Mouse (Mus musculus) limb, embryonic 10.5 days (tissue): ENCODE results near the gene Casq2. TPM values are rescaled to one million over a fixed set of nuclear protein-coding genes. Genes with fewer than 3 reads are reported as not detected.

Experiments used
- DNase-seq: peaks from one replicate; pipeline ENCODE4 v3.0.0-alpha.2; 2017; ENCODE audit warnings: low spot score
- H3K27ac ChIP-seq: fragments of 300-500 bp; sonication (generic); 2 replicates; pipeline ENCODE4 v1.5.1; 2016; ENCODE audit warnings: mild to moderate bottlenecking
- H3K27me3 ChIP-seq: fragments of 300-500 bp; sonication (generic); 2 replicates; pipeline ENCODE4 v1.6.1; 2016; ENCODE audit warnings: low read depth, mild to moderate bottlenecking; ENCODE audit not compliant: poor library complexity, severe bottlenecking
- H3K36me3 ChIP-seq: fragments of 300-500 bp; sonication (generic); 2 replicates; pipeline ENCODE4 v1.6.1; 2016; ENCODE audit warnings: mild to moderate bottlenecking, moderate library complexity
- H3K4me1 ChIP-seq: fragments of 300-500 bp; sonication (generic); 2 replicates; pipeline ENCODE4 v1.6.1; 2016
- H3K4me3 ChIP-seq: fragments of 300-500 bp; sonication (generic); 2 replicates; pipeline ENCODE4 v1.5.1; 2016; ENCODE audit warnings: mild to moderate bottlenecking, moderate library complexity
- H3K9me3 ChIP-seq: fragments of 300-500 bp; sonication (generic); replicated peaks from 2 replicates; pipeline ENCODE4 v1.6.1; 2016; ENCODE audit warnings: mild to moderate bottlenecking
- WGBS: fragments of 180-500 bp; shearing (Covaris S2); methylation state at CpG from one replicate; pipeline ENCODE4 v1.1.7; 2016; 5-methylcytosine and 5-hydroxymethylcytosine counted together
- polyA plus RNA-seq: library from polyadenylated mRNA; unstranded; fragments of >200 nt; fragmentation: Nextera tagmentation; extraction: Ambion mirVana; gene quantifications from 2 replicates; pipeline ENCODE4 v1.2.1, GENCODE M21; 2016

Casq2 gene
- polyA plus RNA-seq, 1 experiment from 2014 or later, result 0.28 TPM

GRCm38 (mm10) chr3:102085719-102086118, 496 bp upstream of the Casq2 start:
- WGBS, result 42% methylated on average over 12 of the region's 12 CpGs
- Histone ChIP-seq H3K36me3 (no peaks in the 10 kb centered on the region), H3K27ac (no peak overlapping the region), H3K9me3 (no peaks in the 10 kb centered on the region), H3K27me3 (peaks cover 44% of the 10 kb centered on the region), H3K4me1 (peaks cover 10% of the 10 kb centered on the region; the same call in 1 of the 2 replicates), H3K4me3 (no peak overlapping the region)
- no peak for DNase-seq

GRCm38 (mm10) chr3:102094841-102095240, 8.6 kb downstream of the Casq2 start:
- Histone ChIP-seq H3K27ac (no peak overlapping the region), H3K36me3 (no peaks in the 10 kb centered on the region), H3K4me1 (peaks cover 12% of the 10 kb centered on the region), H3K27me3 (no peaks in the 10 kb centered on the region), H3K9me3 (no peaks in the 10 kb centered on the region), H3K4me3 (no peak overlapping the region)
- WGBS, result 97% methylated on average over 3 of the region's 3 CpGs
- no peak for DNase-seq

- Histone ChIP-seq H3K9me3 (no peaks in the 10 kb centered on the region), H3K4me3 (no peak overlapping the region), H3K4me1 (peaks cover 12% of the 10 kb centered on the region), H3K27me3 (no peaks in the 10 kb centered on the region), H3K27ac (no peak overlapping the region), H3K36me3 (no peaks in the 10 kb centered on the region)
- 86% methylated on average over 5 of the region's 5 CpGs for WGBS
- DNase-seq, result no peak
These were observed 9.2 kb downstream of the Casq2 start for GRCm38 (mm10) chr3:102095412-102095811.

GRCm38 (mm10) chr3:102096366-102096765, 10.2 kb downstream of the Casq2 start:
- Histone ChIP-seq H3K4me1 (peaks cover 12% of the 10 kb centered on the region), H3K27ac (no peak overlapping the region), H3K27me3 (no peaks in the 10 kb centered on the region), H3K4me3 (no peak overlapping the region), H3K9me3 (no peaks in the 10 kb centered on the region), H3K36me3 (no peaks in the 10 kb centered on the region)
- WGBS, result 91% methylated on average over 8 of the region's 8 CpGs
- DNase-seq, result no peak

- 97% methylated on average over 2 of the region's 2 CpGs for WGBS
- H3K4me3 ChIP-seq, result no peak overlapping the region
These were observed 10.8 kb downstream of the Casq2 start for GRCm38 (mm10) chr3:102096976-102097375.

GRCm38 (mm10) chr3:102099242-102099641, 13.0 kb downstream of the Casq2 start:
- Histone ChIP-seq H3K4me1 (peaks cover 12% of the 10 kb centered on the region), H3K27me3 (no peaks in the 10 kb centered on the region), H3K27ac (no peak overlapping the region), H3K4me3 (no peak overlapping the region), H3K9me3 (no peaks in the 10 kb centered on the region), H3K36me3 (no peaks in the 10 kb centered on the region)
- 13% methylated on average over 10 of the region's 10 CpGs for WGBS
- peak; percentile 38 for DNase-seq

More at GRCm38 (mm10) chr3:102096976-102097375, 10.8 kb downstream of the Casq2 start:
- H3K36me3 ChIP-seq, result no peaks in the 10 kb centered on the region
- no peaks in the 10 kb centered on the region for H3K9me3 ChIP-seq
- H3K4me1 ChIP-seq, result peaks cover 12% of the 10 kb centered on the region
- H3K27me3 ChIP-seq, result no peaks in the 10 kb centered on the region
- no peak overlapping the region for H3K27ac ChIP-seq
- DNase-seq, result no peak

GRCm38 (mm10) chr3:102099793-102100192, 13.6 kb downstream of the Casq2 start:
- 84% methylated on average over 3 of the region's 3 CpGs for WGBS

GRCm38 (mm10) chr3:102101445-102101844, 15.2 kb downstream of the Casq2 start:
- Histone ChIP-seq H3K4me1 (peaks cover 12% of the 10 kb centered on the region), H3K27ac (no peak overlapping the region), H3K9me3 (no peaks in the 10 kb centered on the region), H3K4me3 (no peak overlapping the region), H3K36me3 (no peaks in the 10 kb centered on the region), H3K27me3 (no peaks in the 10 kb centered on the region)
- WGBS, result 88% methylated on average over 4 of the region's 4 CpGs
- no peak for DNase-seq

More at GRCm38 (mm10) chr3:102099793-102100192, 13.6 kb downstream of the Casq2 start:
- no peak overlapping the region for H3K27ac ChIP-seq
- H3K36me3 ChIP-seq, result no peaks in the 10 kb centered on the region
- DNase-seq, result no peak
- peaks cover 12% of the 10 kb centered on the region for H3K4me1 ChIP-seq
- no peak overlapping the region for H3K4me3 ChIP-seq
- no peaks in the 10 kb centered on the region for H3K27me3 ChIP-seq
- H3K9me3 ChIP-seq, result no peaks in the 10 kb centered on the region

- Histone ChIP-seq H3K27me3 (no peaks in the 10 kb centered on the region), H3K36me3 (no peaks in the 10 kb centered on the region), H3K4me3 (no peak overlapping the region), H3K9me3 (no peaks in the 10 kb centered on the region), H3K27ac (no peak overlapping the region), H3K4me1 (peaks cover 8% of the 10 kb centered on the region)
- WGBS, result 84% methylated on average over 9 of the region's 9 CpGs
- no peak for DNase-seq
These were observed 17.8 kb downstream of the Casq2 start for GRCm38 (mm10) chr3:102103811-102104565.

GRCm38 (mm10) chr3:102108201-102108600, 22.0 kb downstream of the Casq2 start:
- H3K4me3 ChIP-seq, result no peak overlapping the region
- no peaks in the 10 kb centered on the region for H3K36me3 ChIP-seq
- H3K27ac ChIP-seq, result no peak overlapping the region
- no peaks in the 10 kb centered on the region for H3K4me1 ChIP-seq
- WGBS, result 89% methylated on average over 3 of the region's 3 CpGs
- no peaks in the 10 kb centered on the region for H3K9me3 ChIP-seq
- no peak for DNase-seq
- H3K27me3 ChIP-seq, result no peaks in the 10 kb centered on the region

GRCm38 (mm10) chr3:102111979-102112599, 25.9 kb downstream of the Casq2 start:
- no peak overlapping the region for H3K27ac ChIP-seq
- H3K9me3 ChIP-seq, result no peaks in the 10 kb centered on the region
- 83% methylated on average over 7 of the region's 7 CpGs for WGBS
- no peaks in the 10 kb centered on the region for H3K4me1 ChIP-seq
- H3K4me3 ChIP-seq, result no peak overlapping the region
- no peak for DNase-seq
- H3K36me3 ChIP-seq, result no peaks in the 10 kb centered on the region
- no peaks in the 10 kb centered on the region for H3K27me3 ChIP-seq

- Histone ChIP-seq H3K27ac (no peak overlapping the region), H3K9me3 (no peaks in the 10 kb centered on the region), H3K4me3 (no peak overlapping the region), H3K27me3 (no peaks in the 10 kb centered on the region), H3K36me3 (no peaks in the 10 kb centered on the region), H3K4me1 (no peaks in the 10 kb centered on the region)
- DNase-seq, result no peak
These were observed 34.7 kb downstream of the Casq2 start for GRCm38 (mm10) chr3:102120947-102121346.

- Histone ChIP-seq H3K4me3 (no peak overlapping the region), H3K9me3 (no peaks in the 10 kb centered on the region), H3K27ac (no peak overlapping the region), H3K36me3 (no peaks in the 10 kb centered on the region), H3K4me1 (no peaks in the 10 kb centered on the region), H3K27me3 (no peaks in the 10 kb centered on the region)
- no peak for DNase-seq
- 72% methylated on average over 7 of the region's 7 CpGs for WGBS
These were observed 35.8 kb downstream of the Casq2 start for GRCm38 (mm10) chr3:102122046-102122445.
